Comparison of ENCODE assay signal across 21 mouse cellular contexts in genomic region chr11:52097016-52097415, GRCm38 (mm10). TPM values are rescaled to one million over a fixed set of nuclear protein-coding genes. Genes with fewer than 3 reads are reported as not detected.
DNase-seq lines count a peak whose midpoint lies in the region; TF ChIP-seq lines count a peak whose summit lies in the region.
"Had no signal": no experiment of that assay in that cellular context is flagged by ENCODE, and none has a peak within 500 bp of the region (broad histone marks: within the 10 kb centered on the region; RNA-seq: fewer than 3 reads in every experiment).

No protein-coding gene starts in this region.

- no peaks in the 10 kb centered on the region for H3K9me3 ChIP-seq in embryonic facial prominence, embryonic 10.5 days
- H3K9me3 ChIP-seq: kidney, embryonic 15.5 days; neural tube, embryonic 13.5 days had no signal

- no peak overlapping the region for H3K4me3 ChIP-seq in lung, adult 2 months (replicated peaks; ENCODE audit: extremely low read depth, low read depth, low read length)
- peak overlapping the region; percentile 98 for H3K4me3 ChIP-seq in embryonic facial prominence, embryonic 10.5 days
- H3K4me3 ChIP-seq: kidney, embryonic 15.5 days; left cerebral cortex, adult 2 months; neural tube, embryonic 13.5 days had no signal

- no peak overlapping the region for H3K27ac ChIP-seq in embryonic facial prominence, embryonic 10.5 days (replicated peaks)

- no peak for TF ChIP-seq CTCF in lung, adult 2 months (IDR thresholded peaks at IDR 0.05; ENCODE audit: insufficient read depth, low read length)

- no peak for TF ChIP-seq POLR2A in lung, adult 2 months (IDR thresholded peaks at IDR 0.05; ENCODE audit: borderline replicate concordance, extremely low read depth, low read depth, low read length)

- peak; percentile 50 for DNase-seq in cerebellum, adult 9-11 months
- no peak for DNase-seq in cerebellum, postnatal 14 days
- DNase-seq in lung, postnatal 36 days, result peak; percentile 34
- DNase-seq in lung, adult 2 months, result no peak
- no peak for DNase-seq in embryonic facial prominence, embryonic 10.5 days (ENCODE audit: low spot score)
- no peak for DNase-seq in right cerebral cortex, postnatal 14 days
- DNase-seq in right cerebral cortex, postnatal 4 days, result no peak
- DNase-seq: forebrain, postnatal 0 days; gastrocnemius, postnatal 14 days; lung, adult 18-20 months; thymus, postnatal 25 days had no signal

- H3K4me1 ChIP-seq in lung, adult 2 months (ENCODE audit: control insufficient read depth, insufficient read depth, low read length), result peaks cover 14% of the 10 kb centered on the region
- H3K4me1 ChIP-seq in embryonic facial prominence, embryonic 10.5 days, result peaks cover 26% of the 10 kb centered on the region

- WGBS in lung, adult 2 months, result 77% methylated on average over 3 of the region's 3 CpGs
- WGBS in embryonic facial prominence, embryonic 10.5 days, result 75% methylated on average over 3 of the region's 3 CpGs

- no peaks in the 10 kb centered on the region for H3K27me3 ChIP-seq in embryonic facial prominence, embryonic 10.5 days (replicated peaks; ENCODE audit: low read depth, poor library complexity, severe bottlenecking)
- H3K27me3 ChIP-seq: kidney, embryonic 15.5 days; neural tube, embryonic 13.5 days; Patski had no signal

- peaks cover 15% of the 10 kb centered on the region for H3K36me3 ChIP-seq in embryonic facial prominence, embryonic 10.5 days (replicated peaks)
- H3K36me3 ChIP-seq: neural tube, embryonic 13.5 days had no signal

RNA-seq across cellular contexts. Expression of gene Ppp2ca, which starts 1.5 kb away (rescaled TPM):
- 18.3 and 32.4 TPM in 2 replicates for polyA plus RNA-seq in lung, adult 2 months (2012; rRNA removed)
- 80.3 and 84.7 TPM in 2 replicates for polyA plus RNA-seq in embryonic facial prominence, embryonic 10.5 days (2016; fragmentation: Nextera tagmentation; extraction: Ambion mirVana)

RNA-seq across cellular contexts. Expression of gene Olfr1373, which starts 48.3 kb away (rescaled TPM):
- polyA plus RNA-seq in lung, adult 2 months (2012; rRNA removed), result not detected in 2 replicates
- not detected in 2 replicates for polyA plus RNA-seq in embryonic facial prominence, embryonic 10.5 days (2016; fragmentation: Nextera tagmentation; extraction: Ambion mirVana)
- polyA plus RNA-seq: brain, embryonic 14.5 days; embryonic facial prominence, embryonic 11.5 days; forebrain, postnatal 0 days; heart, embryonic 14.5 days; inflammation-experienced regulatory T-cells, adult 6 months; kidney, embryonic 15.5 days; limb, embryonic 11.5 days; neural tube, embryonic 13.5 days; Patski; small intestine, adult 2 months had no signal

Comparison
In these comparisons a context has a peak if more than half of its experiments do, and no peak if none do; other contexts are left out.
1. DNase-seq: peak in cerebellum, adult 9-11 months (single experiment) and lung, postnatal 36 days (single experiment); none in cerebellum, postnatal 14 days (0 of 2), lung, adult 2 months (single experiment), embryonic facial prominence, embryonic 10.5 days (single experiment), right cerebral cortex, postnatal 14 days (single experiment) and right cerebral cortex, postnatal 4 days (single experiment).